Mouse (Mus musculus): ENCODE measurements at regions not wholly inside any gene's neighbourhood (a gene's known extent, or its start where the extent isn't known, plus 50 kb on each side); places are given as distances from the start of the nearest gene placed in this dataset.

DNA sequence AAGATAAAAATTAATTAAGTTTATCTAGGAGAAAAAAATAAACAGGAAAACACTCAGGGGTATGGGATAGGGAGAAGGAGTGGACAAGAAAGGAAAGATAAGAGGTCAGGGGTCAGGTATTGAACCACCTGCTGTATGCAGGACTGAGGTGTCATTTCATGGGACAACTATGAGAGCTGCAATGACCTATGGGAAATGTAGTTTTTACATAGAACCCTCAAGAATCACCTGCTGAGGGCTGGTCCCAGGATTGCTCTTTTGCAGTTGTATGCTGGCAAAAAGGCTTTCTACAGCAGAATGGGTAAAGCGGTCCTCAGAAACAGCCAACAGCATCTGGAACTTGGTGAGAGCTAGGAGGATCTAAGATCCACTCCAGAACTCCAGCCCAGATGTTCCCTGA is 154.0 kb downstream of the Sox4 start:
- no peak overlapping the region for H3K9ac ChIP-seq
- no peak overlapping the region for H3K4me2 ChIP-seq (ENCODE audit: low read depth)
- DNase-seq (no peak), ATAC-seq (no peak)
- WGBS: 81% methylated on average over 1 of the region's 1 CpGs
- no peak for TF ChIP-seq CTCF (IDR thresholded peaks at IDR 0.05; ENCODE audit: low read depth)
- H3K9me3 ChIP-seq (ENCODE audit: low read length): no peaks in the 10 kb centered on the region
- H3K36me3 ChIP-seq (ENCODE audit: insufficient read depth): no peaks in the 10 kb centered on the region
- H3K27ac ChIP-seq (ENCODE audit: low read depth, low read length): no peak overlapping the region
- H3K27me3 ChIP-seq (ENCODE audit: insufficient read depth, low read length): no peaks in the 10 kb centered on the region
- no peak overlapping the region for H3K4me3 ChIP-seq (ENCODE audit: low read depth, low read length)
- H3K4me1 ChIP-seq (ENCODE audit: insufficient read depth): no peaks in the 10 kb centered on the region; the same call in 1 of the 2 replicates

DNA sequence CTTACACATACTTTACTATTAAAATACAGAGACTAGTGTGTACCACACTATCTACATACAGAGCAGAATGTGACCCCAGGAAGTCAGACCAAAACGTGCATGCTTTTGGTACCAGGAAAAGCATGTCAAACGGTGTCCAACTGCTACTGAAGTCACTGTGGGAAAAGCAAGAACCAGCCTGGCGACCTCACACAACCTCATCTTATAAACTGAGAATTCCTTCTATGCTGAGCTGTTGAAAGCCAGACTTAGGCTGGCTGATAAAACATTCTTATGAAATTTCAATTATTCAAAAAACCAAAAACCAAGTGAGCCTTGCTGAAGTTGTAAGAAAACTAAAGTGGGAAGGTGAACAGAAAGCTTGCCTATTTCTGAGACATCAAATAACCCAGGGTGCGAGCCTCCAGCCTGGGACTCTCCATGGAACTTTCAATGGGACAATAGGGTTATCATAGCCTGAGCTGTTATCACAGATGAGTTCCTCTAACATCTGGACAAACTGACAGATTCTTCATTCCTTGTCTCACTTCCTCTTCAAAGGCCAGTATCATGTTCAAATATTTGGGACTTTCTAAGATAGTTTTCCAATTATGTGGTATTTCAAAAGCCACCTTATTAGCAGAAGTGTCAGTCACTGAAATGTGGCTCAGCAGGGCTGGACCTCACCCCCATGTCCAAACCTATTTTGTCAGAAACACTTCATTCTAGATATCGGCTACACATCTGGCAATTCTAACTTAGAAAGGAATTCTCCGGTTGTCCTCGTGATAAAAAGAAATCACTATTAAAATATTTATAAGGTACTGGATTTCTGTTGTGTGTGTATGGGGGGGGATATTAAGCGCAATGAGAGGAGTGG is 155.7 kb downstream of the Sox4 start:
- no peak for ATAC-seq
- Histone ChIP-seq H3K4me2 (ENCODE audit: low read depth) (no peak overlapping the region), H3K9me3 (ENCODE audit: low read length) (no peaks in the 10 kb centered on the region), H3K27me3 (ENCODE audit: insufficient read depth, low read length) (no peaks in the 10 kb centered on the region), H3K4me1 (ENCODE audit: insufficient read depth) (peaks cover 13% of the 10 kb centered on the region), H3K36me3 (ENCODE audit: insufficient read depth) (no peaks in the 10 kb centered on the region), H3K9ac (no peak overlapping the region), H3K27ac (ENCODE audit: low read depth, low read length) (no peak overlapping the region), H3K4me3 (ENCODE audit: low read depth, low read length) (no peak overlapping the region)
- DNase-seq: no peak
- 74% methylated on average over 8 of the region's 8 CpGs for WGBS
- TF ChIP-seq CTCF (IDR thresholded peaks at IDR 0.05; ENCODE audit: low read depth): no peak

DNA sequence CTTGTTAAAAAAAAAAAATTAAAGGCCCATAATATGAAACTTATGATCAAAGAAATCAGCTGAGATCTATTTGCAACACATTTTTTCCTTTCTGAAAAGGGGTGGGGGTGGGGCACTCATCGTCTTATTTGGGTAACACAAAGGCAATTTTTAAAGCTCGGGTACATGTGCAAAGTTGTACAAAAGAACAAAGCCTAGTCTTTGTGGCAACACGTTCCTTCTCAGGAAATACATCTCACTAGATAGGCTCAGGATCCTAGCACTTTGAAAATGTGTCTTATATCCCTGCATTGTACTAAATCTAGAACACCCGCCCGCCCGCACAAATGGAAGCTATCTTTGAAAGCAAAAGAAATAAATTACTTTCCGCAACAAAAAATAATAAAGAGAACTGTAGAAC is 158.2 kb downstream of the Sox4 start:
- DNase-seq (peak; percentile 61), ATAC-seq (peak; percentile 21; the same call in 1 of the 2 replicates)
- Histone ChIP-seq H3K36me3 (ENCODE audit: insufficient read depth) (no peaks in the 10 kb centered on the region), H3K4me2 (ENCODE audit: low read depth) (no peak overlapping the region), H3K9ac (no peak overlapping the region), H3K27me3 (ENCODE audit: insufficient read depth, low read length) (no peaks in the 10 kb centered on the region), H3K9me3 (ENCODE audit: low read length) (no peaks in the 10 kb centered on the region), H3K4me1 (ENCODE audit: insufficient read depth) (peaks cover 20% of the 10 kb centered on the region), H3K4me3 (ENCODE audit: low read depth, low read length) (no peak overlapping the region), H3K27ac (ENCODE audit: low read depth, low read length) (peak overlapping the region; percentile 70)
- 27% methylated on average over 7 of the region's 7 CpGs for WGBS
- no peak for TF ChIP-seq CTCF (IDR thresholded peaks at IDR 0.05; ENCODE audit: low read depth)

DNA sequence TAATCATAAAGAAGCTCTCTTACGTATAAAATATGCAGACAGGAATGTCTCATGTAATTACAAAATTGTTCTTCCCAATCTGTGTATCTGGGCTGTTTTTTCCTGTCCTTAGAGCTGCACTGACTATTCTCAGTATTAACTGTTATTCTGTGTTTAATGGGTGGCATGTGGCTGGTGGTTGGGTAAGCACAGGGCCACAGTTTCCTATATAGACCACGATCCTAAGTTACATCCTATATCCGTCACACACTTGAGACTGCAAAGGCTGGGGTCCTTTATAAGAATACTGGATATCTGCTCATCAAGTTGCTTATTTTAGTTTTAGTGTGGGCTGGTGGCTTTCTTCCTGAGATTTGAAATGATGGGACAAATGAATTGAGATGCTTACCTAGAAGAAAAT is 159.0 kb downstream of the Sox4 start:
- H3K9ac ChIP-seq: no peak overlapping the region
- peaks cover 20% of the 10 kb centered on the region for H3K4me1 ChIP-seq (ENCODE audit: insufficient read depth)
- H3K27me3 ChIP-seq (ENCODE audit: insufficient read depth, low read length): no peaks in the 10 kb centered on the region
- H3K4me2 ChIP-seq (ENCODE audit: low read depth): no peak overlapping the region
- H3K4me3 ChIP-seq (ENCODE audit: low read depth, low read length): no peak overlapping the region
- no peak for ATAC-seq
- peak overlapping the region; percentile 62 for H3K27ac ChIP-seq (ENCODE audit: low read depth, low read length)
- H3K9me3 ChIP-seq (ENCODE audit: low read length): no peaks in the 10 kb centered on the region
- no peak for DNase-seq
- no peaks in the 10 kb centered on the region for H3K36me3 ChIP-seq (ENCODE audit: insufficient read depth)
- WGBS: 46% methylated on average over 3 of the region's 3 CpGs
- no peak for TF ChIP-seq CTCF (IDR thresholded peaks at IDR 0.05; ENCODE audit: low read depth)

DNA sequence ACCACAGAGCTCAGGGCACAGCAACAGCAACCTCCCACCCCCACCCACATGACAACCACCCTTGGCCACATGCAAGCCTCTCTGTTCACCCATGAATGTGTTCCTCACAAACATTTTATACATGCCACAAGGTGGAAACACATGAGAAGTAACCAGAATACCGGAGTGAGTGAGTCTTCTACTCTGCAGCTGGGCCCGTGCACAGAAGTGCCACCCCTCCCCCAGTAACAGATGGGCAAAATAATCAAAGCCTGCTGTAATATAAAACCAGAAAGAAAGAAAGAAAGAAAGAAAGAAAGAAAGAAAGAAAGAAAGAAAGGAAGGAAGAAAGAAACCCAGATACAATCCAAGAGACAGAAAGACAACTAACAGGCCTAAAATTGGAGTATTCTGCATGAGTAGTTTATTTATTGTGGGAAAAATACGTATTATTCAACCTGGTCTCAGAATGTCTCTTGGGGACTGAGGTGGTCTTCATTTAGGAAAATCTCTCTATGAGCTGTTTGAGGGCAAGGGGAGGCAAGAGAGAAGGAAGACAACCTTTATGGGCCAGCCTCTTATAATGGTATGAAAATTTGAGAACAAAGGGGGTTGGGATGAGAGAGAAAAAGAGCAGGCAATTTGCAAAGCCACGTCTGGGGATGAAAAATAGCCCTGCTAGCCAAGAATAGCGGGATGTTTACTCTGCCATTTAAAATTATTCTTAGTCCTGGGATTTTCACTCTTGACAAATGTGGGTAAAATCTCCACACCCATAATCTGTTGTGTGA is 160.2 kb downstream of the Sox4 start:
- no peaks in the 10 kb centered on the region for H3K9me3 ChIP-seq (ENCODE audit: low read length)
- H3K27ac ChIP-seq (ENCODE audit: low read depth, low read length): peak overlapping the region; percentile 71
- DNase-seq (peak; percentile 58), ATAC-seq (peak; percentile 14; the same call in 1 of the 2 replicates)
- H3K4me2 ChIP-seq (ENCODE audit: low read depth): no peak overlapping the region
- H3K27me3 ChIP-seq (ENCODE audit: insufficient read depth, low read length): no peaks in the 10 kb centered on the region
- 12% methylated on average over 5 of the region's 5 CpGs for WGBS
- TF ChIP-seq CTCF (IDR thresholded peaks at IDR 0.05; ENCODE audit: low read depth): no peak
- no peak overlapping the region for H3K4me3 ChIP-seq (ENCODE audit: low read depth, low read length)
- H3K9ac ChIP-seq: no peak overlapping the region
- no peaks in the 10 kb centered on the region for H3K36me3 ChIP-seq (ENCODE audit: insufficient read depth)
- peaks cover 20% of the 10 kb centered on the region for H3K4me1 ChIP-seq (ENCODE audit: insufficient read depth)

DNA sequence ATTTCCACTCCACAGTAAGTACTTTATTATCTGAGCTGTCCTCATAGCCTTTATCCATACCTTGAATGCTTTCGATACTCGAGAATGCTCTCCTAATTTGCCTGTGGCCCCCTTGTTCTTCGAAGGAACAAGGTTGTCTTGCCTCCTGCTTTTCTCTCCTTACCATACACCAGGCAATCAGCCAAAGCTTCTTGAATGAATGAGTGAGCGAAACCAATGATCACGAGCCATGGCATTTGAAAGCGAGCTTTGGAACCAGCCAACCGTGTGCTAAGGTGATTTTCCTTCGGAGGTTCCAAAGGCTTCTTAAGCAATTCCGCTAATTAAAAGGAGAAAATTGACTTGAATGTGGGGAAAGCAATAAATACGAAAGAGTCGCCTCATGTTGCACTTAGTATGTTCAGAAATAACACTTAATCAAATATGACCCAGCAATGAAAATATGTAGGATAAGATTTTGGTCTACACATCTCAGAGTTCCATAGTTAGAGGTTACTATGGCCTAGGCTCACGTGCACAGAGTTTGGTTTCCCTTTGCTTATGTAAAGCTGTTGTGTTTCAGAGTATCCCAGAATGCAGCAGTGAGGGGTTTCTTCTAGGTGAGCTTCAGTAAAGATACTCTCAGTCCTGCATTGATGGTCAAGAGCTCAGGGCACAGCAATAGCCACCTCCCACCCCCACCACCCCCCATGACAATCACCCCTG is 160.9 kb downstream of the Sox4 start:
- Histone ChIP-seq H3K9ac (no peak overlapping the region), H3K27ac (ENCODE audit: low read depth, low read length) (peak overlapping the region; percentile 71), H3K4me1 (ENCODE audit: insufficient read depth) (peaks cover 20% of the 10 kb centered on the region), H3K27me3 (ENCODE audit: insufficient read depth, low read length) (no peaks in the 10 kb centered on the region), H3K4me2 (ENCODE audit: low read depth) (no peak overlapping the region), H3K36me3 (ENCODE audit: insufficient read depth) (no peaks in the 10 kb centered on the region), H3K4me3 (ENCODE audit: low read depth, low read length) (no peak overlapping the region), H3K9me3 (ENCODE audit: low read length) (no peaks in the 10 kb centered on the region)
- no peak for TF ChIP-seq CTCF (IDR thresholded peaks at IDR 0.05; ENCODE audit: low read depth)
- ATAC-seq (no peak), DNase-seq (peak; percentile 72)
- 19% methylated on average over 12 of the region's 12 CpGs for WGBS
